Mouse (Mus musculus): ENCODE results near the gene Hdac6. TPM values are rescaled to one million over a fixed set of nuclear protein-coding genes. Genes with fewer than 3 reads are reported as not detected.
"Not testable (repeated sequence)": the region's sequence is repeated elsewhere in the genome, so short reads cannot be mapped to it uniquely, and the experiment has no call there.

The Hdac6 gene
- polyA plus RNA-seq, 1 experiment, result 0.57 TPM

DNA sequence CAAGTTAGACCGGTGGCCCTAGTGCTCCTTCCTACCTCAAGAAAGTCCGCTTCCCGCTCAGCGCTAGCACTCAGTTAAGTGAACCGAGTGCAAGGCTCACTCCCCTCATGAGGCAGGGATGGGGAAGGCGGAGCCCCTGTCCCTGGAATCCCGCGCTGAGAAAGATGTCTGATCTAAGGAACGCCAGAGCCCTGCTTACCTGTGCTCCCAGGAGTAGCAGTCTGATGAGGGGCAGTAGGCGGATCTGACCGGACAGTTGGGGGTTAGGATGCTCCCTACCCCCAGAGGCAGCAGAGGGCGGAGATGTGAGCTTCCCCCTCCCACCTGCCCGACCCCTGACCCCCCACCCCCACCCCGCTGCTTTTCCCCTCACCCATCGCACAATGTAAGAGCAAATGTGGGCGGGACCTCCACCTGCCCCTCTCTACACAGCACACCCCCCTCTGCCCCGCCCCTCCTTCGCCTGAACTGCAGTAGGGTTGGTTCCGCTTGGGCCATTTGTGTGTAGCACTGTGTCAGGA, 19.4 kb downstream of the Hdac6 start, which contains the start of gene Eras:
Eras (minus strand) TSS at position 338 of the 521 bp plus-strand sequence.
- peaks cover 8% of the 10 kb centered on the region for H3K36me3 ChIP-seq (ENCODE audit: control insufficient read depth)
- no peak for TF ChIP-seq GATA1 (IDR thresholded peaks at IDR 0.05; ENCODE audit: low read length)
- no peak for TF ChIP-seq TAL1 (IDR thresholded peaks at IDR 0.05; ENCODE audit: low read length)
- H3K4me3 ChIP-seq (replicated peaks), result no peak within 1 kb of the TSS
- H3K4me1 ChIP-seq (ENCODE audit: control insufficient read depth), result no peaks in the 10 kb centered on the region
- peaks cover 68% of the 10 kb centered on the region for H3K27me3 ChIP-seq (ENCODE audit: control insufficient read depth)
- peaks cover 10% of the 10 kb centered on the region for H3K9me3 ChIP-seq (ENCODE audit: control insufficient read depth, low read length)

DNA sequence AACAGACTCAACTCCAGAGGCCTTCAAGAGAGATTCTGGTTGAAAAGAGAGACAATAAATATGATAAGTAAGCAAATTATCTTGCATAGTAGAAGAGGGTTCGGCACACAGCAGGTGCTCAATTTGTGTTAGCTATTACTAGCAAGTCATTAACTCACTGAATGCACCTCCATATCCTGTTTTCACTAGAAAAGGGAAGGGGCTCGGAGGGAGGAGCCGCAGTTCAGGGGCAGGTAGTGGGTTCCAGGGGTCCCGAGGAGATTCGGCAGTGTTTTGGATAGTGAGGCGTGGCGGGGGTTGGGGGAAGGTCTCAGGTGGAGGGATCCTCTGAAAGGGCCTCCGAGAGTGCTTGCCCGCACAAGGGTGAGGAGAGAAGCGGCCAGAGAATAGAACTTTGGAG, 20.6 kb downstream of the Hdac6 start:
- H3K9me3 ChIP-seq (ENCODE audit: control insufficient read depth, low read length), result peaks cover 19% of the 10 kb centered on the region
- TF ChIP-seq TAL1 (IDR thresholded peaks at IDR 0.05; ENCODE audit: low read length) (no peak), GATA1 (IDR thresholded peaks at IDR 0.05; ENCODE audit: low read length) (no peak)
- H3K27me3 ChIP-seq (ENCODE audit: control insufficient read depth), result peaks cover 81% of the 10 kb centered on the region
- no peaks in the 10 kb centered on the region for H3K4me1 ChIP-seq (ENCODE audit: control insufficient read depth)
- H3K4me3 ChIP-seq (replicated peaks), result no peak overlapping the region
- H3K36me3 ChIP-seq (ENCODE audit: control insufficient read depth), result peaks cover 5% of the 10 kb centered on the region

DNA sequence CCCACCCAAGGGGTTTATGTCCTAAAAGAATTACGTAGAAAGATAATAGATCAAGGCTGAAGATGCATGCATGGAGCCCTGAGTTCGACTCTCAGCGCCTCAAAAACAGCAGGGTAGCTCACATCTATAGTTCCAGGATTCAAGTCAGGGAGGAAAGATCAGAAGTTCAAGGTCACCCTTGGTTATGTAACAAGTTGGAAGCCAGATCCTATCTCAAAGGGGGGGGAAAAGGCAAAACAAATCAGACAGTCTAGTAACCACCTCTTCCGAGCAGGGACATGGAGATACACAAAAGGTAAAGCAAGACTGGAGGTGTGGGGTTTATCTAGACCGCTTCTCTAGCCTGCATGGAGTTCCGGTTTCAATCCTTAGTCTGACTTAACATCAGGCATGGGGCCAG, 21.4 kb downstream of the Hdac6 start:
- TF ChIP-seq GATA1 (IDR thresholded peaks at IDR 0.05; ENCODE audit: low read length) (no peak), TAL1 (IDR thresholded peaks at IDR 0.05; ENCODE audit: low read length) (no peak)
- H3K27me3 ChIP-seq (ENCODE audit: control insufficient read depth), result peaks cover 89% of the 10 kb centered on the region
- H3K9me3 ChIP-seq (ENCODE audit: control insufficient read depth, low read length), result peaks cover 21% of the 10 kb centered on the region
- H3K4me1 ChIP-seq (ENCODE audit: control insufficient read depth), result no peaks in the 10 kb centered on the region
- H3K36me3 ChIP-seq (ENCODE audit: control insufficient read depth), result peaks cover 5% of the 10 kb centered on the region
- no peak overlapping the region for H3K4me3 ChIP-seq (replicated peaks)

DNA sequence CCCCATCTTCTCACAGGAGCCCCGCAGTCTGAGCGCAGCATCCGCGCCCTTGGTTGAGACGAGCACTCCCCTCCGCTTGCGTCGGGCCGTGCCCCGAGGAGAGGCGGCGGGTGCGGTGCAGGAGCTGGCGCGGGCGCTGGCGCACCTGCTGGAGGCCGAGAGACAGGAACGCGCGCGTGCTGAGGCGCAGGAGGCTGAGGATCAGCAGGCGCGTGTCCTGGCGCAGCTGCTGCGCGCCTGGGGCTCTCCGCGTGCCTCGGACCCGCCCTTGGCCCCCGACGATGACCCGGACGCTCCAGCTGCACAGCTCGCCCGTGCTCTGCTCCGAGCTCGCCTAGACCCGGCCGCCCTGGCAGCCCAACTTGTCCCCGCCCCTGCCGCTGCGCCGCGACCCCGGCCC, 25.7 kb downstream of the Hdac6 start:
- H3K9me3 ChIP-seq (ENCODE audit: control insufficient read depth, low read length), result peaks cover 13% of the 10 kb centered on the region
- no peaks in the 10 kb centered on the region for H3K4me1 ChIP-seq (ENCODE audit: control insufficient read depth)
- TF ChIP-seq TAL1 (IDR thresholded peaks at IDR 0.05; ENCODE audit: low read length) (no peak), GATA1 (IDR thresholded peaks at IDR 0.05; ENCODE audit: low read length) (no peak)
- H3K27me3 ChIP-seq (ENCODE audit: control insufficient read depth), result peaks cover 90% of the 10 kb centered on the region
- H3K36me3 ChIP-seq (ENCODE audit: control insufficient read depth), result no peaks in the 10 kb centered on the region
- H3K4me3 ChIP-seq (replicated peaks), result no peak overlapping the region

DNA sequence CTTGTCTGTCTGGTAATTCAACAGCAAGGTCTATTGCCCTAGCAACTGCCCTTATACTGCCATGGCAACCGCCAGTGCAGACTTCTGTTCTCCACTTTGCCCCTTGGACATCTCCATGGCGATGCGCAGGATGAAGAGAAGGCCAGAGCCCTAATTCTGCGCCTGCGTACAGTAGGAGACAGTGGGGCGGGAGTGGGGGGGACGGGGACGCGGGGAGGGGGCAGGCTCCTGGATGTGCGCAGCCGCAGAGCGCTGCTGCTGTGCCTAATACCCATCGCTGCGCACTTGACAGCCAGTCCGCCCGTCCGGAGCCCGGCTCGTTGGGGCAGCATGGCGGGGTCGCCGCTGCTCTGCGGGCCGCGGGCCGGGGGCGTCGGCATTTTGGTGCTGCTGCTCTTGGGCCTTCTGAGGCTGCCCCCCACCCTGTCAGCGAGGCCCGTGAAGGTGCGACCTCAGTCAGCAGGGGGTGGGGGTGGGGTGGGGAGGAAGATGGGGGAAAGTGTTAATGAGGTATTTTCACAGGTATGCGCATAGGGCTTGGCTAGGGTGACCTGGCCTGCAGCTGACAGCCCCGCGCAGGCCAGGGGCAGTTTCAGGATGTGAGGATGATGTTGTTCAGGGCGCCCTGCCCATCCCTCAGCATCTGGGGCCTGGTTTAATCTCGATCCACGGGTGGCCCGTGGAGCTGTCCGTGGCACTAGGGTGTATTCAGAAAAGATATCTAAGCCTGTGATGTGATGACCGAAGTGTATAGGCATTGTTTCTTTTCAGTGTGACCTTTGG, 27.9 kb downstream of the Hdac6 start, which contains the start of gene Pcsk1n:
Pcsk1n (plus strand) TSS at position 222 of the 783 bp plus-strand sequence.
- H3K4me1 ChIP-seq (ENCODE audit: control insufficient read depth), result no peaks in the 10 kb centered on the region
- H3K27me3 ChIP-seq (ENCODE audit: control insufficient read depth), result peaks cover 68% of the 10 kb centered on the region
- TF ChIP-seq TAL1 (IDR thresholded peaks at IDR 0.05; ENCODE audit: low read length), result no peak
- H3K9me3 ChIP-seq (ENCODE audit: control insufficient read depth, low read length), result peaks cover 11% of the 10 kb centered on the region
- no peak within 1 kb of the TSS for H3K4me3 ChIP-seq (replicated peaks)
- no peaks in the 10 kb centered on the region for H3K36me3 ChIP-seq (ENCODE audit: control insufficient read depth)

DNA sequence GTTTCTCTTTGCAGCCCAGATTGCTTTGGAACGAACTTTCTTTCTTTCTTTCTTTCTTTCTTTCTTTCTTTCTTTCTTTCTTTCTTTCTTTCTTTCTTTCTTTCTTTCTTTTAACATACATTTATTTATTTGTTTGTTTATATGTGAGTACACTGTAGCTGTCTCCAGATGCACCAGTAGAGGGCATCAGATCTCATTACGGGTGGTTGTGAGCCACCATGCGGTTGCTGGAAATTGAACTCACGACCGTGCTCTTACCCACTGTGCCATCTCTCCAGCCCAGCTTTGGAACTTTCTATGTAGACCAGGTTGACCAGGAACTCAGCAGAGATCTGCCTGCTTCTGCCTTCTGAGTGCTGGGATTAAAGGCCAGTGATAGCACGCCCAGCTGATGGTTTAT, 29.7 kb downstream of the Hdac6 start:
- peaks cover 11% of the 10 kb centered on the region for H3K9me3 ChIP-seq (ENCODE audit: control insufficient read depth, low read length)

DNA sequence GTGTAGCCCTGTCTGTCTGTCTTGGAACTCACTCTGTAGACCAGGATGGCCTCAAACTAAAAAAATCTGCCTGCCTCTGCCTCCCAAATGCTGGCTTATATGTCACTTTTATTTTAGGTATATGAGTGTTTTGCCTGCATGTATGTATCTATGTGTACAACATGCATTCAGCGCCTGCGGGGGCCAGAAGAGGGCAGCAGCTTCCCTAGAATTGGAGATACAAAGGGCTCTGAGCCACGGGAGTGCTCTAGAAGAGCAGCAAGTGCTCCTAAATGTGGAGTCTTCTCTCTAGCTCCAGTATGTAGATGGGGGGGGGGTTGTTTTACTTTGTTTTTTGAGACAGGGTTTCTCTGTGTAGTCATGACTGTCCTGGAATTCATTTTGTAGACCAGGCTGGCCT, 32.0 kb downstream of the Hdac6 start:
- not testable (repeated sequence) for H3K4me3 ChIP-seq (replicated peaks); H3K36me3 ChIP-seq (ENCODE audit: control insufficient read depth); H3K4me1 ChIP-seq (ENCODE audit: control insufficient read depth); H3K9me3 ChIP-seq (ENCODE audit: control insufficient read depth, low read length)
- peaks cover 27% of the 10 kb centered on the region for H3K27me3 ChIP-seq (ENCODE audit: control insufficient read depth)

More for the DNA sequence above, 29.7 kb downstream of the Hdac6 start:
- peaks cover 49% of the 10 kb centered on the region for H3K27me3 ChIP-seq (ENCODE audit: control insufficient read depth)
- not testable (repeated sequence) for H3K4me1 ChIP-seq (ENCODE audit: control insufficient read depth); H3K36me3 ChIP-seq (ENCODE audit: control insufficient read depth); H3K4me3 ChIP-seq (replicated peaks)

DNA sequence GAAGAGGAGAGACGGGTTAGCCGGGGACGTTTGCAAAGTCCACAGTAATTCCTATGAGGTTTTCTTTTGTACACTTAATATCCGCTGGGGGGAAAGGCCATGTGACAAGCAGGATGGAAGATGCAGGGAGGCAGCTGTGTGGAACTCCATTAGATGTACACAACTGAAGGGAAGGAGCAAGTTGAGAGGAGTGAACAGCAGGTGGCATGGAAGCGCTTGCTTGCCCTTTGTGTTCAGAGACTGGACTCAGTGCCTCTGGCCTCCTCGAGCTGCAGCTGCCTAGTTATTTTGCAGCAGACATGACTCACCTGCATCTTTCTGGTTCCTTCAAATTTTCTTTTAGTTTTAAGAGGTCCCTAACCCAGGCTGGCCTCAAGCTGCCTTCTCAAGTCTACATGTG, 37.2 kb downstream of the Hdac6 start:
- Histone ChIP-seq H3K36me3 (ENCODE audit: control insufficient read depth) (peaks cover 15% of the 10 kb centered on the region), H3K4me1 (ENCODE audit: control insufficient read depth) (peaks cover 5% of the 10 kb centered on the region), H3K9me3 (ENCODE audit: control insufficient read depth, low read length) (peaks cover 4% of the 10 kb centered on the region; the same call in 1 of the 2 replicates), H3K4me3 (replicated peaks) (no peak overlapping the region), H3K27me3 (ENCODE audit: control insufficient read depth) (no peaks in the 10 kb centered on the region)
- no peak for TF ChIP-seq GATA1 (IDR thresholded peaks at IDR 0.05; ENCODE audit: low read length)
- TF ChIP-seq TAL1 (IDR thresholded peaks at IDR 0.05; ENCODE audit: low read length), result no peak

DNA sequence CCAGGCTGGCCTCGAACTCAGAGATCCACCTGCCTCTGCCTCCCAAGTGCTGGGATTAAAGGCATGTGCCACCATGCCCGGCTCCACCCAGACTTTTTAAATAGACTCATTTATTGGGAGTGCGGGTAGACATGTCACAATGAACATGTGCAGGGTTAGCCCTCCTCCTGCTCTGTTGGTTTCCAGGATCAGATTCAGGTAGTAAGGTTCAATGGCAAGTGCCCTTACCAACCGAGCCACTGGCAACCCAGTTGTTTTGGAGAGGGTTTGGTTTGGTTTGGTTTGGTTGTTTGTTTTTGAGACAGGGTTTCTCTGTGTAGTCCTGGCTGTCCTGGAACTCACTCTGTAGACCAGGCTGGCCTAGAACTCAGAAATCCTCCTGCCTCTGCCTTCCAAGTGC, 38.4 kb downstream of the Hdac6 start, which contains the start of gene Gm10490:
Gm10490 (plus strand) TSS at position 301 of the 400 bp plus-strand sequence.
- H3K4me3 ChIP-seq (replicated peaks); H3K9me3 ChIP-seq (ENCODE audit: control insufficient read depth, low read length); H3K27me3 ChIP-seq (ENCODE audit: control insufficient read depth); H3K4me1 ChIP-seq (ENCODE audit: control insufficient read depth): not testable (repeated sequence)
- H3K36me3 ChIP-seq (ENCODE audit: control insufficient read depth), result peaks cover 20% of the 10 kb centered on the region

DNA sequence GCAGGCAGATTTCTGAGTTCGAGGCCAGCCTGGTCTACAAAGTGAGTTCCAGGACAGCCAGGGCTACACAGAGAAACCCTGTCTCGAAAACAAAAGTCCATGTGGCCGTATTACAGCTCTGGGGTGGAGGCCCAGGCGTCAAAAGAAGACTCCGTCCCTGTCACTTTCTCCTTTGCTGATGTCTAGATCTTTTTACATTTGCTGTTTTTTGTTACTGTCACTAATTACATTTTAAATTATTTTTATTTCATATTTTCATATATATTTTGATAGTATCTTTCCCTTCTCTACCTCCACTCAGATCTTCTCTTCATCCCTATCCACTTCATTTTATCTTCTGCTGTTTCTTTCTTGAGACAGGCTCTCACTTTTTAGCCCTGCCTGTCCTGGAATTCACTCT, 40.0 kb downstream of the Hdac6 start, which contains the start of gene Gm10491:
Gm10491 (minus strand) TSS at position 101 of the 400 bp plus-strand sequence.
- Histone ChIP-seq H3K27me3 (ENCODE audit: control insufficient read depth) (no peaks in the 10 kb centered on the region), H3K4me1 (ENCODE audit: control insufficient read depth) (peaks cover 5% of the 10 kb centered on the region), H3K9me3 (ENCODE audit: control insufficient read depth, low read length) (peaks cover 4% of the 10 kb centered on the region; the same call in 1 of the 2 replicates), H3K36me3 (ENCODE audit: control insufficient read depth) (peaks cover 27% of the 10 kb centered on the region), H3K4me3 (replicated peaks) (no peak within 1 kb of the TSS)
- no peak for TF ChIP-seq GATA1 (IDR thresholded peaks at IDR 0.05; ENCODE audit: low read length)
- TF ChIP-seq TAL1 (IDR thresholded peaks at IDR 0.05; ENCODE audit: low read length), result no peak

Data from erythroblast, embryonic 14.5 days (primary cell).